Mouse (Mus musculus): Measurements from ENCODE around the gene Ly9. TPM values are rescaled to one million over a fixed set of nuclear protein-coding genes. Genes with fewer than 3 reads are reported as not detected.

Ly9 gene
- polyA plus RNA-seq, 1 experiment = 32.0 TPM

DNA sequence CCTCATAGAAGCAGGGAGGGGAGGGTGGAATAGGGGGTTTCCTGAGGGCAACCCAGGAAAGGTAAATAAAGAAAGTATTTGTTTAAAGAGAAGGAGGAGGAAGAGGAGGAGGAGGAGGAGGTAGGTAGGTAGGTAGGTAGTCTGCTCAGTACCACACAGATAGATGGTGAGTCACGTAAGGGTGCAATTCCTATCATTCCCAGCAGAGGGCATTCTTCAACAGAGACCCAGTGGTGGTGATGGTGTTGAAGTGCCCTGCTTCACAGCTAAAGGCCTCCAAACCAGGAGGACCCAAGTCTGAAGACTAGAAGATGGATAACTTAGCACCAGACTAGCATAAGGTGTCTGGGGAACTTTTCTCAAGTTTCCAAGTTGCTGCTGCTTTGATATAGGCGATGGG lies 2.8 kb upstream of the Ly9 start:
- no peak for TF ChIP-seq CTCF (IDR thresholded peaks at IDR 0.05; ENCODE audit: borderline replicate concordance, control insufficient read depth, extremely low read depth, insufficient read depth, low read length, poor library complexity)
- no peak for TF ChIP-seq POLR2A (IDR thresholded peaks at IDR 0.05; ENCODE audit: control insufficient read depth, extremely low read depth, insufficient read depth, low read length, poor library complexity)
- DNase-seq = peak; percentile 45

DNA sequence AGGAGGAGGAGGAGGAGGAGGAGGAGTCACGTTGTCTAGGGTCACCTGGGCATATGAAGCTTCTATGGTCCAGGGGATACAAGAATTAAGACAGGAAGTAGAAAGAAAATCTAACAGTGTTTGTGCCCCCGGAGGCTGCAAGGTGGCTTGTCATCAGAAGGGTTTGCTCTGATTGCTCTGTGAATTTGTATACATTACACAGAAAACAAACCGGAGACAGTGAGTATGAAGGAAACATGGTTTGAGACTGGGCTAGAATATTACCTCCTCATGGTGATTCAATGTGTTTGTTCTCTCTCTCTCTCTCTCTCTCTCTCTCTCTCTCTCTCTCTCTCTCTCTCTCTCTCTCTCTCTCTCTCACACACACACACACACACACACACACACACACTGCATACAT lies 554 bp downstream of the Ly9 start:
- Histone ChIP-seq H3K27ac (ENCODE audit: control insufficient read depth, insufficient read depth, low read length) (no peak overlapping the region), H3K4me3 (ENCODE audit: control insufficient read depth, insufficient read depth, low read length) (peak overlapping the region; percentile 23), H3K36me3 (ENCODE audit: control insufficient read depth, insufficient read depth, low read length) (peaks cover 4% of the 10 kb centered on the region; the same call in 1 of the 2 replicates), H3K4me1 (replicated peaks; ENCODE audit: control insufficient read depth, insufficient read depth, low read length) (no peaks in the 10 kb centered on the region), H3K27me3 (ENCODE audit: control insufficient read depth, insufficient read depth, low read length) (no peaks in the 10 kb centered on the region)
- no peak for DNase-seq
- 10% methylated on average over 3 of the region's 3 CpGs for WGBS
- TF ChIP-seq CTCF (IDR thresholded peaks at IDR 0.05; ENCODE audit: borderline replicate concordance, control insufficient read depth, extremely low read depth, insufficient read depth, low read length, poor library complexity) (no peak), POLR2A (IDR thresholded peaks at IDR 0.05; ENCODE audit: control insufficient read depth, extremely low read depth, insufficient read depth, low read length, poor library complexity) (no peak)

More for the DNA sequence above, 2.8 kb upstream of the Ly9 start:
- no peaks in the 10 kb centered on the region for H3K27me3 ChIP-seq (ENCODE audit: control insufficient read depth, insufficient read depth, low read length)
- no peaks in the 10 kb centered on the region for H3K36me3 ChIP-seq (ENCODE audit: control insufficient read depth, insufficient read depth, low read length)
- 96% methylated on average over 2 of the region's 2 CpGs for WGBS
- no peaks in the 10 kb centered on the region for H3K4me1 ChIP-seq (replicated peaks; ENCODE audit: control insufficient read depth, insufficient read depth, low read length)
- H3K27ac ChIP-seq (ENCODE audit: control insufficient read depth, insufficient read depth, low read length) = no peak overlapping the region
- H3K4me3 ChIP-seq (ENCODE audit: control insufficient read depth, insufficient read depth, low read length) = no peak overlapping the region

DNA sequence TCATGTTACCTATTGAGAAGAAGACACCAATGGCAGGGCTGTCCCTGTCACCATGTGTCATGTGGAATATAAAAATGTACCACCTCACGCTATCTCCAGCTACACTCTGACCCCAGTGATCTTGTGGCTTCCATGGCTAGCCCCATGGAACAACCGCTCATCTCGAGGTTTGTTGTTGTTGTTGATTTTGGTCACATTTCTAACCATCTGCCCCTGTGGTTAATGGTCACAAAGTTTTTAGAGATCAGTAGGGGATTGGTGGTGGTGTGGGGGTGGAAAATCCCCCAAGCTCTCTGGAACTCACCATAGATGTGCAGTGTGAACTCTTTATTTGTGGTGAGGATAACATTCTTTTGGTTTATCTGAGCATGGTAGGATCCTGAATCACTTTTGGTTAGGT lies 2.5 kb downstream of the Ly9 start:
- Histone ChIP-seq H3K4me3 (ENCODE audit: control insufficient read depth, insufficient read depth, low read length) (no peak overlapping the region), H3K36me3 (ENCODE audit: control insufficient read depth, insufficient read depth, low read length) (peaks cover 23% of the 10 kb centered on the region), H3K27me3 (ENCODE audit: control insufficient read depth, insufficient read depth, low read length) (no peaks in the 10 kb centered on the region), H3K27ac (ENCODE audit: control insufficient read depth, insufficient read depth, low read length) (no peak overlapping the region), H3K4me1 (replicated peaks; ENCODE audit: control insufficient read depth, insufficient read depth, low read length) (no peaks in the 10 kb centered on the region)
- 74% methylated on average over 3 of the region's 3 CpGs for WGBS
- TF ChIP-seq POLR2A (IDR thresholded peaks at IDR 0.05; ENCODE audit: control insufficient read depth, extremely low read depth, insufficient read depth, low read length, poor library complexity) = no peak
- TF ChIP-seq CTCF (IDR thresholded peaks at IDR 0.05; ENCODE audit: borderline replicate concordance, control insufficient read depth, extremely low read depth, insufficient read depth, low read length, poor library complexity) = no peak
- no peak for DNase-seq

DNA sequence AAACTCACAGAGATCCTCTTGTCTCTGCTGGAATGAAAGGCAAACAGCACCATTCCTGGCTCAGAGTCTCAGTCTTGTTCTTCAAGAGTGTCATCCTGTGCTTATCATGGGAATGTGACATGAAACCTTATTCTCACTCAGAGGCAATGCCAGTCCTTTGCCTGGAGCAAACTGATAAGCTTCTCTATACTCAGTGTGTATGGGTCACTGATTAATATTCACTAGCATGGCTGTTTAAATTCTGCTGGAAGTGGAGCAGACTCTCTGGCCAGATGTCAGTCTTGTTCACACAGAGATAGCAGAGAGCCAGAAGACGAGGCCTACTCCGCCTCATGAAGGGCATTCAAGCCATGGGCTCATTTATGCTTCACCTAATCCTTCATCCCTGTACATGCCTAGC lies 22.6 kb downstream of the Ly9 start:
- WGBS = 96% methylated on average over 2 of the region's 2 CpGs
- no peak for TF ChIP-seq CTCF (IDR thresholded peaks at IDR 0.05; ENCODE audit: borderline replicate concordance, control insufficient read depth, extremely low read depth, insufficient read depth, low read length, poor library complexity)
- TF ChIP-seq POLR2A (IDR thresholded peaks at IDR 0.05; ENCODE audit: control insufficient read depth, extremely low read depth, insufficient read depth, low read length, poor library complexity) = no peak
- no peak overlapping the region for H3K27ac ChIP-seq (ENCODE audit: control insufficient read depth, insufficient read depth, low read length)
- peaks cover 13% of the 10 kb centered on the region; the same call in 1 of the 2 replicates for H3K36me3 ChIP-seq (ENCODE audit: control insufficient read depth, insufficient read depth, low read length)
- no peaks in the 10 kb centered on the region for H3K4me1 ChIP-seq (replicated peaks; ENCODE audit: control insufficient read depth, insufficient read depth, low read length)
- DNase-seq = no peak
- H3K27me3 ChIP-seq (ENCODE audit: control insufficient read depth, insufficient read depth, low read length) = no peaks in the 10 kb centered on the region
- no peak overlapping the region for H3K4me3 ChIP-seq (ENCODE audit: control insufficient read depth, insufficient read depth, low read length)

DNA sequence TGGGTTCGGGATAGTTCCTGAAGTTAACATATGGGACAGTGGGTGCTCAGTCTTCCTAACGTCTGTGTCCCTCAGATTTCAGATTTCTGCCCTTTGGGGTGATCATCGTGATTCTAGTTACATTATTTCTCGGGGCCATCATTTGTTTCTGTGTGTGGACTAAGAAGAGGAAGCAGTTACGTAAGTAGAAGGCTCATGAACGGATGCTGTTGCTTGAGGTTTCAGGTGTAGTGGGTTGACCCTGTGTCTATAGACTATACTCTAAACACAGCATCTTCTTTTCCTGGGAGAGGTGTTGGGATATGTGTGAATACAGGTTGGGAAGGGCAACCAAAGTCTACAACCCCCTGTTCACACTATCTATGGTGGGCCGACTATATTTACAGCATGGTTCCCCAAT lies 30.0 kb downstream of the Ly9 start:
- H3K36me3 ChIP-seq (ENCODE audit: control insufficient read depth, insufficient read depth, low read length) = no peaks in the 10 kb centered on the region
- no peak for TF ChIP-seq CTCF (IDR thresholded peaks at IDR 0.05; ENCODE audit: borderline replicate concordance, control insufficient read depth, extremely low read depth, insufficient read depth, low read length, poor library complexity)
- no peak for TF ChIP-seq POLR2A (IDR thresholded peaks at IDR 0.05; ENCODE audit: control insufficient read depth, extremely low read depth, insufficient read depth, low read length, poor library complexity)
- H3K4me3 ChIP-seq (ENCODE audit: control insufficient read depth, insufficient read depth, low read length) = no peak overlapping the region
- no peak overlapping the region for H3K27ac ChIP-seq (ENCODE audit: control insufficient read depth, insufficient read depth, low read length)
- no peaks in the 10 kb centered on the region for H3K4me1 ChIP-seq (replicated peaks; ENCODE audit: control insufficient read depth, insufficient read depth, low read length)
- DNase-seq = no peak
- 87% methylated on average over 7 of the region's 7 CpGs for WGBS
- H3K27me3 ChIP-seq (ENCODE audit: control insufficient read depth, insufficient read depth, low read length) = no peaks in the 10 kb centered on the region

DNA sequence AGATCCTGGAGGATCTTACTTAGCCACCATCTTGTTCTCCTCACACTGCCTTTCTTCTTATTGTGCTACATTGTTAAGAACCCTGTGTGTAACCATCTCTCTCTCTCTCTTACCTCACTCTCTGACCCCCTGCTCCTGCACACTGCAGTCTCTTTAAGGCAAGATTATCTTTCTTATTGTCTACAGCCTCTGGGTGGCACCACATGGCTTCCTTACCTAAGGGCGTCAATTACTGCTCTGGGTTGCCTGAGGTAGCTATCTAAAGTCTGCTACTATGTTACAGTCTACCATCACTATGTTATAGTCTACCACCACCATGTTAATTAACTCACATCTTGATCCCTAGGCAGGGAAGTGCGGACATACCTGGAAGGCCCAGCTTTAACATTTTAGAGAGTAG lies 38.8 kb downstream of the Ly9 start:
- Histone ChIP-seq H3K4me3 (ENCODE audit: control insufficient read depth, insufficient read depth, low read length) (no peak overlapping the region), H3K4me1 (replicated peaks; ENCODE audit: control insufficient read depth, insufficient read depth, low read length) (no peaks in the 10 kb centered on the region), H3K27me3 (ENCODE audit: control insufficient read depth, insufficient read depth, low read length) (no peaks in the 10 kb centered on the region), H3K36me3 (ENCODE audit: control insufficient read depth, insufficient read depth, low read length) (no peaks in the 10 kb centered on the region), H3K27ac (ENCODE audit: control insufficient read depth, insufficient read depth, low read length) (no peak overlapping the region)
- TF ChIP-seq POLR2A (IDR thresholded peaks at IDR 0.05; ENCODE audit: control insufficient read depth, extremely low read depth, insufficient read depth, low read length, poor library complexity) (no peak), CTCF (IDR thresholded peaks at IDR 0.05; ENCODE audit: borderline replicate concordance, control insufficient read depth, extremely low read depth, insufficient read depth, low read length, poor library complexity) (no peak)
- no peak for DNase-seq
- WGBS = 89% methylated on average over 2 of the region's 2 CpGs

DNA sequence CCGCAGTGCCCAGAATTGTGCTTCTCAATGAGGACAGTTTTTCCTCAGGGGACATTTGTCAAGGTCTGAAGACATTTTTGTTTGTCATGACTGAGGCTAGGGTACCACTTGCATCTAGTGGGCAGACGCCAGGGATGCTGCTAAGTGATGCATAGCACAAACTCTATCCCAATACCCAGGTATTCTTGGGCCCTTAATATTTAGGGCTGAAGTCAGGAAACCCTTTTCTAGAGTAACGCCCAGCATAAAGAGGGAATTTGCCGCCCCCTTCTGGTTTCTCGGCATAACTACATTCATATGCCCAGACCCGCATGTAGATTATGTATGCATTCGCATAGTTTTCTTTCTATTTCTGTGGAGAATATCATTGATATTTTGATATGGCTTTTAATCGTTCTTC lies 40.4 kb downstream of the Ly9 start:
- DNase-seq = peak; percentile 71
- Histone ChIP-seq H3K27me3 (ENCODE audit: control insufficient read depth, insufficient read depth, low read length) (no peaks in the 10 kb centered on the region), H3K36me3 (ENCODE audit: control insufficient read depth, insufficient read depth, low read length) (no peaks in the 10 kb centered on the region), H3K4me1 (replicated peaks; ENCODE audit: control insufficient read depth, insufficient read depth, low read length) (peaks cover 3% of the 10 kb centered on the region; the same call in 1 of the 2 replicates), H3K27ac (ENCODE audit: control insufficient read depth, insufficient read depth, low read length) (no peak overlapping the region), H3K4me3 (ENCODE audit: control insufficient read depth, insufficient read depth, low read length) (no peak overlapping the region)
- no peak for TF ChIP-seq POLR2A (IDR thresholded peaks at IDR 0.05; ENCODE audit: control insufficient read depth, extremely low read depth, insufficient read depth, low read length, poor library complexity)
- no peak for TF ChIP-seq CTCF (IDR thresholded peaks at IDR 0.05; ENCODE audit: borderline replicate concordance, control insufficient read depth, extremely low read depth, insufficient read depth, low read length, poor library complexity)
- 21% methylated on average over 8 of the region's 8 CpGs for WGBS

Data from thymus, adult 2 months (tissue).